Mouse (Mus musculus): ENCODE data around the gene Chmp1a. TPM values are rescaled to one million over a fixed set of nuclear protein-coding genes. Genes with fewer than 3 reads are reported as not detected.
A peak's percentile ranks its signal among the peaks of the same experiment; 100 is the strongest.

The Chmp1a gene
- total and polyA plus RNA-seq, 3 experiments, result 56.3 to 63.9 (median 58.3) TPM

- no peak for DNase-seq
- Histone ChIP-seq H3K4me3 (no peak overlapping the region), H3K4me1 (ENCODE audit: control insufficient read depth, insufficient read depth, low read length) (no peaks in the 10 kb centered on the region), H3K36me3 (ENCODE audit: control insufficient read depth, insufficient read depth, low read length) (no peaks in the 10 kb centered on the region), H3K79me2 (replicated peaks; ENCODE audit: control insufficient read depth, insufficient read depth, low read length) (no peaks in the 10 kb centered on the region), H3K27me3 (ENCODE audit: control insufficient read depth, insufficient read depth, low read length) (no peaks in the 10 kb centered on the region), H3K9ac (ENCODE audit: low read depth, low read length) (no peak overlapping the region), H3K27ac (no peak overlapping the region)
- intact Hi-C loops (cut with DNase I), result no loop called here
- TF ChIP-seq CTCF (IDR thresholded peaks at IDR 0.05) (no peak), POLR2A (IDR thresholded peaks at IDR 0.05; ENCODE audit: insufficient read depth, low read depth, low read length) (no peak), EP300 (IDR thresholded peaks at IDR 0.05; ENCODE audit: insufficient read depth, low read depth, low read length) (no peak)
- WGBS, result 98% methylated on average over 4 of the region's 4 CpGs
Observed at GRCm38 (mm10) chr8:123244382-123244781, 31.8 kb upstream of the Chmp1a start.

- TF ChIP-seq EP300 (IDR thresholded peaks at IDR 0.05; ENCODE audit: insufficient read depth, low read depth, low read length) (no peak), CTCF (IDR thresholded peaks at IDR 0.05) (peak; percentile 17; the same call in 1 of the 2 replicates), POLR2A (IDR thresholded peaks at IDR 0.05; ENCODE audit: insufficient read depth, low read depth, low read length) (no peak)
- Histone ChIP-seq H3K9ac (ENCODE audit: low read depth, low read length) (no peak overlapping the region), H3K4me3 (no peak overlapping the region), H3K27ac (no peak overlapping the region), H3K36me3 (ENCODE audit: control insufficient read depth, insufficient read depth, low read length) (no peaks in the 10 kb centered on the region), H3K27me3 (ENCODE audit: control insufficient read depth, insufficient read depth, low read length) (no peaks in the 10 kb centered on the region), H3K79me2 (replicated peaks; ENCODE audit: control insufficient read depth, insufficient read depth, low read length) (no peaks in the 10 kb centered on the region), H3K4me1 (ENCODE audit: control insufficient read depth, insufficient read depth, low read length) (no peaks in the 10 kb centered on the region)
- intact Hi-C loops (cut with DNase I), result no loop called here
- no peak for DNase-seq
- 75% methylated on average over 11 of the region's 11 CpGs for WGBS
Observed at GRCm38 (mm10) chr8:123243053-123243452, 30.5 kb upstream of the Chmp1a start.

- no peaks in the 10 kb centered on the region for H3K27me3 ChIP-seq (ENCODE audit: control insufficient read depth, insufficient read depth, low read length)
- H3K9ac ChIP-seq (ENCODE audit: low read depth, low read length), result no peak overlapping the region
- TF ChIP-seq POLR2A (IDR thresholded peaks at IDR 0.05; ENCODE audit: insufficient read depth, low read depth, low read length) (no peak), CTCF (IDR thresholded peaks at IDR 0.05) (no peak), EP300 (IDR thresholded peaks at IDR 0.05; ENCODE audit: insufficient read depth, low read depth, low read length) (no peak)
- H3K4me1 ChIP-seq (ENCODE audit: control insufficient read depth, insufficient read depth, low read length), result no peaks in the 10 kb centered on the region
- peak overlapping the region; percentile 34 for H3K27ac ChIP-seq
- H3K79me2 ChIP-seq (replicated peaks; ENCODE audit: control insufficient read depth, insufficient read depth, low read length), result no peaks in the 10 kb centered on the region
- DNase-seq, result no peak
- intact Hi-C loops (cut with DNase I), result no loop called here
- no peaks in the 10 kb centered on the region for H3K36me3 ChIP-seq (ENCODE audit: control insufficient read depth, insufficient read depth, low read length)
- no peak overlapping the region for H3K4me3 ChIP-seq
- WGBS, result 68% methylated on average over 7 of the region's 7 CpGs
Observed at GRCm38 (mm10) chr8:123242107-123242923, 29.8 kb upstream of the Chmp1a start.

DNA sequence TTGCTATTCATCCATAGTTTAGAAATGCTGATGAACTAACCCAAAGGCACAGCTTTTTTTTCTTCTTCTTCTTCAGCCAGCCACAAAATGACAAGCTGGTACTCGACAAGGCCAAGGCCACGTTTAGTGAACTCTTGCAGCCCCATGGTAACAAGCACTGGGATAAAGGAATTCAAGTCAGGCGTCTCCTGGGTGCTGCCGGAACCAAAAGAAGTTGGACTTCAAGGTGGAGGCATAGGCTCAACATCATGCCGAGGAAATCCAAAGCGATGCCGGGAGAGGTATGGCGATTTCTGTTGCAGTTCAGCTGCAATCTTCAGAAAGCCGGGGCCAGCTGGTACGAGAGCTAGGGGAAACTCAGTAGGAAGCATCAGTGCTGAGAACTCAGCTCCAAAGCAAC is 26.8 kb upstream of the Chmp1a start:
- Histone ChIP-seq H3K36me3 (ENCODE audit: control insufficient read depth, insufficient read depth, low read length) (no peaks in the 10 kb centered on the region), H3K27ac (no peak overlapping the region), H3K9ac (ENCODE audit: low read depth, low read length) (no peak overlapping the region), H3K4me3 (no peak overlapping the region), H3K27me3 (ENCODE audit: control insufficient read depth, insufficient read depth, low read length) (no peaks in the 10 kb centered on the region), H3K79me2 (replicated peaks; ENCODE audit: control insufficient read depth, insufficient read depth, low read length) (no peaks in the 10 kb centered on the region), H3K4me1 (ENCODE audit: control insufficient read depth, insufficient read depth, low read length) (peaks cover 4% of the 10 kb centered on the region)
- intact Hi-C loops (cut with DNase I), result no loop called here
- TF ChIP-seq EP300 (IDR thresholded peaks at IDR 0.05; ENCODE audit: insufficient read depth, low read depth, low read length) (no peak), CTCF (IDR thresholded peaks at IDR 0.05) (no peak), POLR2A (IDR thresholded peaks at IDR 0.05; ENCODE audit: insufficient read depth, low read depth, low read length) (no peak)
- WGBS, result 90% methylated on average over 10 of the region's 10 CpGs
- no peak for DNase-seq

- Histone ChIP-seq H3K36me3 (ENCODE audit: control insufficient read depth, insufficient read depth, low read length) (no peaks in the 10 kb centered on the region), H3K27ac (peak within 1 kb of the TSS; percentile 75), H3K9ac (ENCODE audit: low read depth, low read length) (peak within 1 kb of the TSS; percentile 81), H3K79me2 (replicated peaks; ENCODE audit: control insufficient read depth, insufficient read depth, low read length) (no peaks in the 10 kb centered on the region), H3K27me3 (ENCODE audit: control insufficient read depth, insufficient read depth, low read length) (no peaks in the 10 kb centered on the region), H3K4me1 (ENCODE audit: control insufficient read depth, insufficient read depth, low read length) (peaks cover 4% of the 10 kb centered on the region), H3K4me3 (peak within 1 kb of the TSS; percentile 66)
- WGBS, result 3% methylated on average over 57 of the region's 57 CpGs
- TF ChIP-seq EP300 (IDR thresholded peaks at IDR 0.05; ENCODE audit: insufficient read depth, low read depth, low read length) (no peak), CTCF (IDR thresholded peaks at IDR 0.05) (peak; percentile 56), POLR2A (IDR thresholded peaks at IDR 0.05; ENCODE audit: insufficient read depth, low read depth, low read length) (peak; percentile 67)
- intact Hi-C loops (cut with DNase I), result no loop called here
- DNase-seq, result peak; percentile 88 to 89
Observed at GRCm38 (mm10) chr8:123235520-123236497, 23.2 kb upstream of the Chmp1a start, which contains the start of gene Spata2l. Spata2l (minus strand) TSS chr8:123236233.
